Mouse (Mus musculus): ENCODE data around the gene Gas7.
A peak's percentile ranks its signal among the peaks of the same experiment; 100 is the strongest.

Gas7 gene

DNA sequence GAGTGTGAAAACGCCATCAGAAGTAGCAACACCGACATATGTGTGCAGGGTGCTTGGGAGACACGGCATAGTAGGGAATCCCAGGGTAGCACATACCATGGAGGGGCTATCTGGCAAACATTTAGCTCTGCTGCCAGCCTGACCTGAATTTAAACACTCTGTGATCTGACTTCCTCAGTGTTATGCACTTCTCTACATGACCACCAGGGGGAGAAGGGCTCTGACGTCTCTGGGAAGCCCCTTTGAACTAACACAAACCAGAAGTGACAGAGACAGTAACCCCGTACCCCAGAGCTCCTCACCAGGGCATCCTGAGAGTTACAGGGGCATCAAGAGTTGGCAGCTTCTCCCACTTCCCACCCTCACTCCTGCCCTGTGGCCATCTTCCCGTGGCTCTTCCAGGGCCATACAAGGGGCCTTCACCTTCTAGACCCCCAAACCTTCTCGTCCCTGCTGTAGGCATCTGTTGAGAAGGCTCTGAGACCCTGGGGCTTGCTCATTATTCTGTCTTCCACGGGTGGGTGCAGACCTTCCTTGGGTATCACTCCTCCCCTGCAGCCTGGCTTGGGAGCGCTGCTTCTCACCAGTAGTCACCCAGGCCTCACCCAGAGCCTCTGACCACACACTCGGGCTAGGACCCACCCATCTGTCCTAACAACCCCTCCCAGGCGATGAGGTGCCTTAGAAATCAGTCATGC, 202.6 kb downstream of the Gas7 start:
- no peak for DNase-seq

- DNase-seq = no peak
These were observed 206.2 kb downstream of the Gas7 start for GRCm38 (mm10) chr11:67661465-67661864.

GRCm38 (mm10) chr11:67663437-67663836, 208.2 kb downstream of the Gas7 start:
- DNase-seq = no peak

DNA sequence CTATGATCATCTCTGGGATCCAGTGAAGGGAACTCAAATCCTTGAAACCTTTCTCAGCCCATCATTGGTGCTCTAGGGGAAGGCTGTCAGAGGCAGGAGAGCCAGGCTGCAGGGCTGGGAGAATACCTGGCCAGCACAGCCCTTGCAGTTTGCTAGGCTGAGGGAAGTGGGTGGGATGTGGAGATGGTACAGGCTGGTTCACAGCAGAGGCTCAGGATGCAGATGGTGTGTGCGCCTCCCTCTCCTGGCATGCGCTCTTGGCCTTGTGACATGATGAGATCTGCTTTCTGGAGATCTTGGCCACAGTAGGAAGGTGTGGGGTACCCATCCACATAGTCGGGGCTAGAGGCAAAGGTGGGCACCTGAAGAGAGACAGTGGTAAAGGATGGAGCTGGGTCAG, 209.0 kb downstream of the Gas7 start:
- no peak for DNase-seq

DNA sequence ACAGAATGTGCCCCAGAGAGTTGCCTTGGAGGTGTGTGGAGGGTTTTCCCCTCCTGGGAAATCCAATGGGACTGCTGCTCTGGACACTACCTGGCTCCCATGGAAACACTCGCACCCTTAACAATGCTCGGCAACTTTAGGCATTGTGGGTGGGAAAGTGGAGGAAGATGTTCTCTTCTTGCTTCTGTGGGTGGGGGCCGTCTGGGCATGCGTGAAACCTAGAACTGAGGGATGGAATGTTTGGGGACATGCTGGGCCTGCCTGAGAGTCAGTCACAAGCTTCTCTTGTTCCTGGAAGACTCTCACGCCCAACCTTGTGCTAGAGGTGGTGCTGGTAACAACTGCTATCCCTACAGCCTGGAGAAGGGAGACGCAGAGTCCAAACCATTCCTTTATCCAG, 209.7 kb downstream of the Gas7 start:
- no peak for DNase-seq

DNA sequence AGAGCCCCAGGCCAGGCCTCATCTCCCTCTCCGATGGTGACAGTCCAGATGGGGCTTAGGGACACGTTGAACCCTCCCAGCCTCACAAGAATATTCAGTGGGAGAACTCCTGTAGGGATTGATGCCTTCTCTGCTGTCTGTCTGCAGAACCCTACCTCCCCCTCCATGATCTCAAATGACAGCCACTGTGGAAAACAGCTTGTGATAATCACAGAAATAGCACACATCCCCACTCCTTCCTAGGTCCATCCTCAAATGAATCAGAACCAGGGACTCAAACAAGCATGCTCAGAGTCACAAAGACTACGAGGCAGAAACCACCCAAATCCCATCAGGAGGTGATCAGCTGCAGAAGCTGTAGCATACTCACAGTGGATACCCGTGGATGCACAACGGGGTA, 210.9 kb downstream of the Gas7 start:
- no peak for DNase-seq

DNA sequence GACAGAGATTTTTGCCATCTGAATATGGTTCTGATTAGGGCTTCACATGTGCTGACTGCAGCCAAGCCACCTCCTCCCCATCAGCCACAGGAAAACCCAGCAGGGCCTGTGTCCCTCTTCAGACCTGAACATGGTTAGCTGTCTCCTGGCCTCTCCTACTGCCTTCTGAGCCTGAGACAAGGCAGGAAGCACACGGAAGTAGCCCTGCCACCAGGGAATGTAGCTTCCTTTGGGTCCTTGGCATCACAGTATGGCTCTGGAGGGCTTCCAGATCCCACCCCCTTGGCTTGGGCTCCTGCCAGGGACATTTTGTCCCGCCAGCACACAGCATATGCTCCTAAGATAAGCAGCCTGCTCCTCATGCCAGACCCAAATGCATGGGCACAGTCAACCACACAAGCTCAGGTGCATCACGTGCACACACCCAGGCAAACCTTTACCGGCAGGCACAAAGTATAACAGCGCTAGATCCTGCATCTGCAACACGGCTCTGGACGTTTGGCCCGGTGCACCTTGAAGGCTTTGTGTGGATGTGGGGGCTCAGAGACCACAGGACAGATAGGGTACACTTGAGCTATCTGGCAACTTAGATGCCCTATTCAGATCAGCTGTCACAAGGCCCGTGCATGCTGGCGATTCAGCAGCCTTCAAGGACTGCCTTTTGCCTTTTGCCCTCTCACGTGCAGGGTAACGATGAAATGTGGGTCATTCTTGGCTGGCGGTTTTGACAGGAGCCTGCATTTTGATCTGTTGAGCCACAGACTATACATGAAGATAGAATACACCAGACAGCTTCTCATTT, 212.5 kb downstream of the Gas7 start:
- peak; percentile 74 for DNase-seq

DNA sequence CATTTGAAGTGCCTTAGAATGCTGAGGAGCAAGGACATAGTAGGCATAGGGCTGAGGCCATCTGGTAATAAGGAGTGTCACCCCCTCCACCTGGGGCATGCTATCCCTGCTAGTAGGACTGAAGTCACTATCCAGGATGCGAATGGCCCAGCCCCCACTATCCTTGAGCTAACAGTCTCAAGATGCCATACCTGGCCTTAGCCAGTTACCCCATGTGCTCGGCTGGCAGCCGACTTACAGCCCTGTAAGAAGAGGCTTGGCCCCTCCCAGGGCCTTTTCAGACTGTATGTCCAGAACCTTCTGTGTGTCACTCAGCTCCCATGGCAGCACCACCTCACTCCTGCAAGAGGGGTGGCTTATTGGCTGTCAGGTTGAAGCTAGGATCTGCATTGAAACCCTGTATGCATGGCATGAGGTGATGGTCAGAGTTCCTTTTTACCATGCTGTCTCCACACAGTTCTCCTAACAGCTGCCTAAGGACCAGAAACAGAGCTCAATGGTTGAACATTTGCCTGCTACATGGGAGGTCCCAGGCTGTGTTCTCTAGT, 213.3 kb downstream of the Gas7 start:
- no peak for DNase-seq

GRCm38 (mm10) chr11:67670031-67670430, 214.8 kb downstream of the Gas7 start:
- DNase-seq = no peak

DNA sequence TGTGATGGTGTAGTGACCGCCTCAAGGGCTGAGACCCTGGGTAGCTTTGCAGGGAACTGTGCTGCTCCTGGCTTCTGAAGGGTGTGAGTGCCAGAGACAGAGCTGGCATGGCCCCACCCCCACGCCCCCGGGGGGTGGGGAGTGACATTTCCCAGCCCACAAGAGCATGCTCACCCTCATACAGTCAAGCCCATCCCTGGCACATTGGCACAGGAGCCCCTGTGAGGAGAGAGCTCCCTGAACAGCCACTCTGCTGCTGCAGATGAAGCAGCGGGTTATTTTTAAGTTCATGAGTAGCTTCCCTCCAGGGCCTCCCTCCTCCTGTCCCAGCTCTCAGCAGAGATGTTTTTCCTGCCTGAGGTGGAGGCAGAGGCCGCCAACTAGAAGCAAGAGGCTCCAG, 216.9 kb downstream of the Gas7 start:
- no peak for DNase-seq

GRCm38 (mm10) chr11:67675562-67676540, 220.6 kb downstream of the Gas7 start:
- no peak for DNase-seq

GRCm38 (mm10) chr11:67679300-67679699, 224.1 kb downstream of the Gas7 start:
- DNase-seq = no peak

- DNase-seq = no peak
These were observed 224.7 kb downstream of the Gas7 start for GRCm38 (mm10) chr11:67679930-67680329.

DNA sequence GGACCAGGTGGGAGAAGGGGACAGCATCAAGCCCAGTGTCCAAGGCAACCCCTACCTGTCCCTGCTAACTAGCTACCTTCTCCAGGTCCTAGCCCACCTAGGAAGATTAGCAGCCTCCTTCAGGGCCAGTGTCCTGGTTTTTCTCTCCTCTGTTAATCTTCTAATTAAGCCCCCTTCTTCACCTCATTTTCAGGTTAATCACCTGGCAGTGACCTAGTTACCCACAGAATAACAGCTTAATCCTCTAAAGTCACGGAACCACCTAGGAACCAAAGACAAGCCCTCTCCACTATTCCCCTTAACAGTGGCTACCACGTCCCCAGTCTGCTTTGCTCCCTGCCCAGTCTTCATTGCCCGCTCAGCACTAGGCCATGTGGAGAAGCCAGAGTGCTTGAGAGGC, 226.6 kb downstream of the Gas7 start:
- no peak for DNase-seq

DNA sequence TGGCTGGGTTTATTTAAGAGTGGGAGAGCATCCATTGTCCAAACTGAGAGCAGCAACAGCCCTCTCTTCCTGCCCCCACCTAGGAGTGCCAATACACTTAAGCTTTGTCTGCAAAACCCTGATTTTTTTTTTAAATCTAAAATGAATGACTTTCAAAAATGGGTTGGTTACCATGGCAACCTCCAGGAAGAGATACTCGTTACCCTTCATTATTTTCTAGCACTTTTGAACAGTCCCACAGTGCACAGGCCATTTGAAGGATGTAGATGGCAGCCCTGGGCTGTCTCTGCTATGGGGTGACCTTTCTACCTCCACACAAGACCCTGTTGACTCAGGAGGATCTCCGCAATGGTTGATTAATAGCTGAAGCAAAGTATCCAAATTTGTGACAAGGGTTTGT, 230.9 kb downstream of the Gas7 start:
- DNase-seq = no peak

DNA sequence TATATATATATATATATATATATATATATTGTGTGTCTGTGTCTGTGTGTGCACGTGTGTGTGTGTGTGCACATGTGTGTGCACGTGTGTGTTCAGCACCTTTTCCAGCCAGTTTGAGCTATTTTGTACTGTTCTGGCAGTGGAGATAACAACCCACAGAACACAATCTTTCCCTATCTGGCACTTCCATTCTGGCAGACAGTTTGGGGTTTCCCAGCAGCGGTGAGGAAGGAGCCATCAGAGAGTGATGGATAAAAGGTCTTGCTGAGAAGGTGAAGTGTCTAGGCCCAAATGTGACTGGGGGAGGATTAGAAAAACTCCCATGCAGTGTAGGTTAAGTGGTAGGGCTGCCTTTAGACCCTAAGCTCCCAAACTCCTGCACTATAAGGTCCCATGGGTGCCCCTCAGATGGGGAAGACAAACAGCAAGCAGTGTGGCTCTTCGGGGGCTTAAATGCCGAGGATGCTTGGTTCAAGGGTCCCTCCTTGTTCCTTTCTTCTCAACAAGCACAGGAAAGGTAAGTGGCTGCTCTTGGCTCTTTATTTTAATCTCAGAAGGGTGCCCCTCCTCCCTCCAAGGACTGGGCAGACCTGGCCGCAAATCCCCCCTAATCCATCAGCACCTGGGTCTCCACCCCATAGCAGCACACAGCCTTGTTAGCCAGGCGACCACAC, 239.6 kb downstream of the Gas7 start, which contains the start of gene Rcvrn:
Gene Rcvrn, plus strand, starts transcription at position 624 of the 674 bp plus-strand sequence.
- no peak for DNase-seq

GRCm38 (mm10) chr11:67712976-67713375, 257.7 kb downstream of the Gas7 start:
- DNase-seq = no peak

DNA sequence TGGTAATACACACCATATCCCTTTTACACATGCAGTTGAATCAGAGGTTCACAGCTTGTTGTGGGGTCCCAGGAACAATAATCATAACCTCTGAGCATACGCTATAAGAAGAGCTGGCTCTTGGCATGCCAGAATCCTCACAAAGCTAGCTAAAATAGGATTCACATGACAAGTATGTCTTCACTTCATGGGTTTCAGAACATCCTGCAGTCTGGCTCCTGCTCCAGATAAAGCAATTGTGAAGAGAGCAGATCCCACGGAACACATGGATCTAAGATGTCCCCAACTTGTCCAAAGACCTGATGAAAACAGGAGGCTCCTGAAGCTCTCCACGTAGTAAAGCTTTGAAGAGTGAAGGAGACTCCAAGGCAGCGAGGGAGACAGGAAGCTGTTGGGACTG, 260.1 kb downstream of the Gas7 start:
- no peak for DNase-seq

- no peak for DNase-seq
These were observed 266.2 kb downstream of the Gas7 start for GRCm38 (mm10) chr11:67721485-67721884.

DNA sequence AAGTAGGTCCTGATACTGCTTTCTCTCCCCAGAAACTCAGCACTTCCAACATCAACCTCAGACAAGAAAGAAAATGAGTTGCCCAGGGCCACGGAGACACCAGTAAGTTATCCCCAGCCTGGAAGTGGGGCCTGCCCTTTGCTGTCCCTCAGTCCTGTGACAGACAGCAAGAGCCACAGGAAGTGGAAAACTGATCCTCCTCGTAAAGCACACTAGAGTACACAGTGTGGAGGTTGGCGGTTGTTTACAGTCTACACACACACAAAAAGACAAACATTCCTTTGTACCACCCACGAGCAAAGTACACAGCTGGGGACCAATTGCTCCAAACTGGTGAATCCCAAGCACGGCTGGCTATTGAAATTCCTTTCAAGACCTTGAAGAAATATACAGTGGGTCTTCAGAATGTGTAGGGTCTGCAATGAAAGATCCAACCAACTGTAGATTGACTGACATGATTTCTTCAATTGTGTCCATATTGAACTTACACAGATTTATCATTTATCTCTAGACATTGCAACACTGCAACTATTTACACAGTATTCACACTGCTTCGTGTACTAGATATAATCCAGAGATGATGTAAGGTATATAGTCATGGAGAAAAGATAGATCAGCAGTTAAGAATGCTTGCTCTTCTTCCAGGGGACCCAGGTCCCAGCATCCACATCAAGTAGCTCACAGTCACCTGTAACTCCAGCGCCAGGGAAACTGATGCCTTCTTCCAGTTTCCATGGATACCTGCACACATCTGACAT, 267.3 kb downstream of the Gas7 start:
- no peak for DNase-seq

DNA sequence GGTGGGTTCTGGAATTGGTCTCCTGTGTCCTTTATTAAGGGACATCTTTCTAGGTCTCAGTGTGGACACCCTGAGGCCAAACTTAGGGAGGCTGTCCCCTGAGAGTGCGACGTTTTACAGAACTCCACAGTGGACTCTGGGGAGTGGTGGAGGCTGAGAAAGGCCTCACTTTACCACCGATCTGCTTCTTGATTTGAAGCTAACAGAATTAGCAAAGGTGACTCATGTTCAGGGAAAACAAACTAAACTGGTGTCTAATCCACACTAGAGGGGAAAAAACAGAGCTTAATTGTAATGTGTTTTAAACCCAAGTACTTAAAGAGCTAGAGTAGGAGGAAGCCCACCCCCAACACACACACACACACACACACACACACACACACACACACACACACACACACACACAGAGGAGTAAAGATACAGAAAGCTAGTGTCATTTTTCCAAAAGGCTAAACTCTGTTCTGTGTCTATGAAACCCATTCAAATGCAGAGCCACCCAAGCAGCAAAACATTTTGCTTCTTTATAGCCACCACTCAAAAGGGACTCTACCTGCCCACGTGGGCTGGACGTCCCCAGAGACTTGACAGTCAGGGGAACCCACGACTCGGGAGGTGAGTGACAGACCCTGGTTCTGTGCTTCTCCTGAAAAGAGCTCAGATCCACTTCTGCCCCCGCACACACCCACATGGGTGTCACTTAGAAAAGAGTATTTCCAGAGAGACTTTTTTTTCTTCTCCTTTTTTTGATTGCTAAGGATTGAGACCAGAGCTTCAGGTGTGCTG, 268.2 kb downstream of the Gas7 start:
- peak; percentile 40 for DNase-seq

All from right cerebral cortex, postnatal 14 days (tissue).